Mouse (Mus musculus) lung, adult 2 months (tissue): ENCODE measurements around the gene Ess2.

Experiments
- CTCF ChIP-seq: fragments of 200-500 bp; IDR thresholded peaks from 2 replicates; pipeline ENCODE4 v1.5.1; 2011; ENCODE audit warnings: mild to moderate bottlenecking, low read length, control low read depth; ENCODE audit not compliant: insufficient read depth
- POLR2A ChIP-seq: fragments of 200-500 bp; IDR thresholded peaks from 2 replicates; pipeline ENCODE4 v1.6.1; 2011; ENCODE audit warnings: low read depth, mild to moderate bottlenecking, control low read depth, low read length, borderline replicate concordance; ENCODE audit errors: extremely low read depth

DNA sequence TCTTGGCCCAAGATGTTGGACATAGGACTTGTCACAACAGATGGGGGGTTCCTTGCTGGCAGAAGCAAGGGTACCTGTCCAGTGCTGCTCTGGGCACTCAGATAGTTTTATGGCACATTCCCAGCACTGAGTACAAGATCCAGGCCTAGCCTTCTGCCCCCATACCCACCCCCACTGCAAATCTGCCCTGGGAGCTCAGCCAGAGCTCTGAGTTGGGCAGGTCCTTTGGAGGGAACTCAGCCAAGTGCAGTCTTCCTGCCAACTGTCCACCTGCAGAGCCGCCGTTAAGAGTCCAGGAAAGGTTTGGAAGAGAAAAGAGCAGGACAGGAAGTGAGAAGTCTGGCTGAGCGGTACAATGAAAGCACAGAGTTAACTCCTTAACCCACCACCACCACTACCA, 18.5 kb downstream of the Ess2 start:
- no peak for TF ChIP-seq POLR2A
- no peak for TF ChIP-seq CTCF
